Mouse (Mus musculus) liver, postnatal 0 days (tissue): ENCODE measurements at regions not wholly inside any gene's neighbourhood (a gene's known extent, or its start where the extent isn't known, plus 50 kb on each side); places are given as distances from the start of the nearest gene placed in this dataset.

Experiments used
- CTCF ChIP-seq: sonication (generic); IDR thresholded peaks from 2 replicates; pipeline ENCODE4 v1.5.1; 2016; ENCODE audit warnings: antibody characterized with exemption, low read depth
- EP300 ChIP-seq: IDR thresholded peaks from 2 replicates; pipeline ENCODE4 v1.6.1; 2016; ENCODE audit warnings: antibody characterized with exemption, low read depth, mild to moderate bottlenecking

DNA sequence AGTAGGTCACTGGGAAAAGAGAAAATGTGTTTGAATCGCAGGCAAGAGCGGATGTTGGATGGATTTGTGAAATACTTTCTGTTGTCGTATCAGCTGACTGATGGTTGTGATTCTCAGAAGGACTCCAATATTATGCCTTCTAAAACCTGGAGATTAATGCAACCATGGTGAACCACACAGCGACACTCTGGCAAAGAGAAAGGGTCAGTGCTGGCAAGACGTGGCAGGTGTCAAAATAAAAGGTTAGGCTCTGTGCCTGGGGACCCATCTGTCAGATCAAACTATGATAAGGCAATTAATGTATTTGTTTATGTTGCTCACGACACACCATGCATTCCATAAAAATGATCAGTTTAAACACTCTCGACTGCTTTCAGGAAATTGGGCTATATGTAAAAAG lies 50.0 kb upstream of the Dpyd start:
- no peak for TF ChIP-seq CTCF
- TF ChIP-seq EP300, result no peak
